Mouse (Mus musculus): Measurements from ENCODE around the gene Hist1h4h. TPM values are rescaled to one million over a fixed set of nuclear protein-coding genes. Genes with fewer than 3 reads are reported as not detected.

Gene Hist1h4h
- total RNA-seq, 2 experiments from 2014 or later = 400 to 445 TPM

DNA sequence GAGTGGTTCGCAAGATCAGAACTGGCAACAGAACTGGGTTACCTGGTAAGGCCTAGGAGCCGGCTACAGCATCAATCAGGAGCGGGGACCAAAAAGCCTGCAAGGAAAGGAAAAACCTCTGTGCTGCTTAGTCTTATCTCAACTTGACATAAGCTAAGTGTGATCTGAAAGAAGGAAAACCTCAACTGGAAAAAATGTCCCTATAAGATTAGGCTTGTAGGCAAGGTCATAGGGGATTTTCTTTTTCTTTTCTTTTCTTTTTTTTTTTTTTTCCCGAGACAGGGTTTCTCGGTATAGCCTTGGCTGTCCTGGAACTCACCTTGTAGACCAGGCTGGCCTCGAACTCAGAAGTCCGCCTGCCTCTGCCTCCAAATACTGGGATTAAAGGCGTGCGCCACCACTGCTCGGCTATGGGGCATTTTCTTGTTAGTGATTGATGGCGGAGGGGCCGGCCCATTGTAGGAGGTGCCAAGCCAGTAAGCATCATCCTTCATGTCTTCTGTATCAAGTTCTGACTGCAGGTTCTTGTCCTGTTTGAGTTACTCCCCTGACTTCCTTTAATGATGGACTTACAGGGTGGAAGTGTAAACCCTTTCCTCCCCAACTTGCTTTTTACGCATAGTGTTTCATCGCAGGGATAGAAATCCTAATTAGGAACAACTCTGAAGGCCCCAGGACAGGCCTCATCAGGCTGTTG, 23.9 kb upstream of the Hist1h4h start:
- DNase-seq (ENCODE audit: low spot score in 2 of 2) = no peak

- DNase-seq (ENCODE audit: low spot score in 2 of 2) = no peak
Observed at GRCm38 (mm10) chr13:23510127-23510526, 20.7 kb upstream of the Hist1h4h start.

DNA sequence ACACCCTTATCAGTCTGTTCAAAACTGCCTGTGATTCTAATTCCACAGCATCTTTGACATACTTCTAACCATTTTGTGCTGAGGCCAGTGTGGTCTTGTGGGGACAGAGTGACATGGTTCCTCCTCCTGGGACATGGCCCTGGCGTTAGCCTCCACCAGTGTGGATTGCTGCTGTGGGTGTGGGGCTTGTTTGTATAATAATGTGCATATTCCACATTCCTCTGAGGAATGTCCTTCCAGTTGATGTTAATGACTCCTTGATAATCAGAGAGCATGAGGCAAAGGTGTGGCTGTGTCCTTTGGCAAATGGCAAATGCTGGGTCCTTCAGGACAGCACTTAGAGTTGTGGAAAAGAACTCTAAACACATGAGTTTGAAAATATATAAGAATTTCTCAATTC, 17.3 kb upstream of the Hist1h4h start:
- no peak for DNase-seq (ENCODE audit: low spot score in 2 of 2)

- DNase-seq (ENCODE audit: low spot score in 2 of 2) = no peak
Observed at GRCm38 (mm10) chr13:23515281-23515680, 15.6 kb upstream of the Hist1h4h start.

GRCm38 (mm10) chr13:23515826-23516620, 14.8 kb upstream of the Hist1h4h start:
- no peak for DNase-seq (ENCODE audit: low spot score in 2 of 2)

GRCm38 (mm10) chr13:23516822-23517602, 13.8 kb upstream of the Hist1h4h start:
- peak; percentile 74 to 76 for DNase-seq (ENCODE audit: low spot score in 2 of 2)

- DNase-seq (ENCODE audit: low spot score in 2 of 2) = peak; percentile 86 to 88
Observed at GRCm38 (mm10) chr13:23517603-23518294, 13.1 kb upstream of the Hist1h4h start.

DNA sequence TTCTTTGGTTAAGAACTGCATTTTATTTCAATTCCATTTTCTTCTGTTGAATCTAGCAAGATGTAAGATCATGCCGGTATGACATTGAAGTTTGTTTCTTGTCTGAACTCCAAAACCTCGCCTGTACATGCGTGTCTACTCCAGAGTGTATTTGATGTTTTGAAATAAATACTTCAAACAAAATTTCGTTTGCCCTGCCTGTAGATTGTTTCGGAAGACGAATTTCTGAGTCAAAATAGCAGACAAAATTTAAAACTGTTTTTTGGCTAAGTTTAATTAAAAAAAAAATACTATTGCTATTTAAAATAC, 12.6 kb upstream of the Hist1h4h start:
- no peak for DNase-seq (ENCODE audit: low spot score in 2 of 2)

GRCm38 (mm10) chr13:23518885-23519284, 12.0 kb upstream of the Hist1h4h start:
- peak; percentile 78 to 86 for DNase-seq (ENCODE audit: low spot score in 2 of 2)

GRCm38 (mm10) chr13:23519416-23519815, 11.4 kb upstream of the Hist1h4h start:
- DNase-seq (ENCODE audit: low spot score in 2 of 2) = peak; percentile 74 to 82

DNA sequence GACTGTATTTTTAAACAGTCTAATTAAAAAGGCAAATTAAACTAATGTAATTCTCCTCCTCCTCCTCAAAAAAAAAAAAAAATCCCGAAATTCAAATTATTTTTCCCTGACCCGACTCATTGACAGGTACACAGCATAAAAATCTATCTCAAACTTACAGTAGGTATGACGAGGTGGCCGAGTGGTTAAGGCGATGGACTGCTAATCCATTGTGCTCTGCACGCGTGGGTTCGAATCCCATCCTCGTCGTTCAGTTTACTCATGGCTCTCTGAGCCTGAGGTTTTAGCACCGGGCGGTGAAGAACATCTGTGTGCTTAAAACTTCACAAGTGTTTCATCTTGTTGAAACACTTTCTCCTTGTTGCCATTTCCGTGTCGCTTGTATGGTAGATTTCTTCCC, 9.1 kb upstream of the Hist1h4h start:
- DNase-seq (ENCODE audit: low spot score in 2 of 2) = peak; percentile 69 to 80

GRCm38 (mm10) chr13:23523976-23524375, 6.9 kb upstream of the Hist1h4h start:
- DNase-seq (ENCODE audit: low spot score in 2 of 2) = no peak

DNA sequence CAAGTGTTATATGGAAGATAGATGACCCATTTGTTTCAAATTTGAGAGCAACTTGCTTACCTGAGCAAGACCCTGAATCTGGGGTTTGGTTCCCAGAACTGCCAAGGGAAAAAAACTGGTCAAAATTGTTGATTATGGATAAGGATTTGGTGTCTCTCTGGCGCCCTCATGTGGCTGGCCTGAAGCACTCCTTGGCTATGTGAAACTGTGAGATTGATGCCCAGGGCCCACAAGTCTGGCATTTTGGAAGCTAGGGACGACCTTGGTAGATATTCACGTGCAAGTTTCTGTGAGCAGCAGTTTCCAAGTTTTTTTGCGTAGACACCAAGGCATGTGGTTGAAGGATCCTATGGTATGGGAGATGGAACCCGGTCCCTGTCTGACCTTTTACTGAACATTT, 6.2 kb upstream of the Hist1h4h start:
- peak; percentile 81 to 83 for DNase-seq (ENCODE audit: low spot score in 2 of 2)

DNA sequence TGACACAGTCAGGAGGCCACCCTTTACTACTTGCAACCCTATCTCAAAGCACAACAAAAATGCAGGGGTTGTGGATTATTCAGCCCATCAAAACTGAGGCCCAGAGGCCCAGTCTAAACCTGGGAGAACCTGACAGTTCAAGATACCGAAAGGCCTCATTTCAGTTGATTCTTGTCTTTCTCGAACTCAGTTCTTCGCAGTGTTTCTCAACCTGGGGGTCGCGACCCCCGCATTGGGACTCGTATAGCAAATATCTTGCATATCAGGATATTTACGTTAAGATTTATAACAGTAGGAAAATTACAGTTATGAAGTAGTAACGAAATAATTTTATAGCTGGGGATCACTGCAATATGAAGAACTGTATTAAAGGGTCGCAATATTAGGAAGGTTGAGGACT, 4.9 kb upstream of the Hist1h4h start:
- no peak for DNase-seq (ENCODE audit: low spot score in 2 of 2)

DNA sequence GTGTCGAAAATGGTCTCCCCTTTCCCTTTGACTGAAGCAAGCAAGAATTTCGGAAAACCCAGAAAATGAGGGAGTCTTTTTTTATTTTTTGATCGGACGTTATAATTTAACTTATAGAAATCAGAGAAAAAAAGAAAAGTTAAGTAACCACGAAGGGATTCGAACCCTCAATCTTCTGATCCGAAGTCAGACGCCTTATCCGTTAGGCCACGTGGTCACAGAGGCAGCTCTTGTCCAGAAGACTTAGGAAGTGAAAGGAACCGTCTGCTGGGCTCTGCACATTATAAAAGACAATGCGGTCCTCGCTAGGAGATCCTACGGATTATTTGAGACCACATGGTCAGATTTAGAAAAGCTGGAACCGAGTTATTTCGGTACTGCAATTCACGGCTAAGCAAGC, 4.5 kb upstream of the Hist1h4h start:
- peak; percentile 90 to 97 for DNase-seq (ENCODE audit: low spot score in 2 of 2)

GRCm38 (mm10) chr13:23529005-23529404, 1.8 kb upstream of the Hist1h4h start:
- DNase-seq (ENCODE audit: low spot score in 2 of 2) = no peak

DNA sequence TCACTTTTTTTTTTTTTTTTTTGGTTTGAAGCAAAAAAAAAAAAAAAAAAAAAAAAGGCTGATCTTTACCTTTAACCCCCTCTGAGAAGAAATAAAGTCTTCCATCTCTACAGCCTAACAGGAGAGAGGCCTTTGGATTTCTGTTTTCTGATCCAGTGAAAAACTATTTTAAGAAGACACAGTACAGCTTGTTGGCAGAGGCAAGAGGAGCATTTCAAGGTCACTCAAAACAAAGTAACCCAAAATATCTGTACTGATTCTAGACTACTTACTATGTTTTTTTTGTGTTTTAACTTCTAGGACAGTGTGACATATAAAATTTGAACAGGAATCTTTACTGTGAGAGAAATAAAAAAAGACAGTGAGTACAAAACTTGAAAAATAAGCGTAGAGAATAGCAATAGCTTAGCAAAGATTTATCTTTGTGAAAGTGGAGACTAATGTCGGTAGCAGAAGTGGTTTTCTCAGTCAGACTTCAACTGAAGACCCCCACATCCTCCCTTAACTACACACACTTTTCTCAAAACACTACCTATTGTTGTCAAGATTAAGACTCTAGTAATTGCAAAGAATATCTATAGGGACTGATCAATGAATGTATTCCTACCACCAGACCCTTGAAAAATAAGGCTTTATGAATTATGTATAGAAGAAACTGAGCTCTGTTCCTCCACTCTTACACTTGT, 1.2 kb upstream of the Hist1h4h start:
- DNase-seq (ENCODE audit: low spot score in 2 of 2) = no peak

DNA sequence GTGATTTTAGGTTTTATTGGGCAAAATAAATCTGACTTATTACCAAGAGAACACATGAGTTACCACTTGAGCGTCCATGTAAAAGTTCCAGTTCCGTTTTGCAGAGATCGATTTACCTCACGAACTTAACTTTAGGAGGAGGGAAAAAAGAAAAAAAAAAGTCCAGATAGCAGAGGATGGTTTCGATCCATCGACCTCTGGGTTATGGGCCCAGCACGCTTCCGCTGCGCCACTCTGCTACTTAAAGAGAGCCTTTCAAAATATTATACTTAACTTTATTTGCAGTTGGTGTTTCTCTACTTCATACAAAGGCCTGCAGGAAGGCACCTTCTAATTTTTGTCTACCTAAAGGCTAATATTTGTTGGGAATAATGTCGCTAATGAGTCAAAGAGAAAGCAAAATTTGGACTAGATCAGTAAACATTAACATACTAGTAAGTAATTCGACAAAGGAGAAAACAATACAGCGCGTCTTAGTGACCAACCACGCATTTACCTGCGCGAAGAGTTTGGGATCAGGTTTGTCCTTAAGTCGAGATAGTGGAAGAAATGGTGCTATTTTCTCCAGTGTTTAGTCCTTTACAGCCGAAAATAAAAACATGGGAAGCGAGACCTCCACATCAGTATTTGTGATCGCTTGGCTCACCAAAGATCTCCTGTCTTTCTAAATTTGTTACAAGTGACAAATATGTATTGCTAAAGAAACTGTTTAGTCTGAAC, 509 bp upstream of the Hist1h4h start:
- DNase-seq (ENCODE audit: low spot score in 2 of 2) = peak; percentile 51 to 71

DNA sequence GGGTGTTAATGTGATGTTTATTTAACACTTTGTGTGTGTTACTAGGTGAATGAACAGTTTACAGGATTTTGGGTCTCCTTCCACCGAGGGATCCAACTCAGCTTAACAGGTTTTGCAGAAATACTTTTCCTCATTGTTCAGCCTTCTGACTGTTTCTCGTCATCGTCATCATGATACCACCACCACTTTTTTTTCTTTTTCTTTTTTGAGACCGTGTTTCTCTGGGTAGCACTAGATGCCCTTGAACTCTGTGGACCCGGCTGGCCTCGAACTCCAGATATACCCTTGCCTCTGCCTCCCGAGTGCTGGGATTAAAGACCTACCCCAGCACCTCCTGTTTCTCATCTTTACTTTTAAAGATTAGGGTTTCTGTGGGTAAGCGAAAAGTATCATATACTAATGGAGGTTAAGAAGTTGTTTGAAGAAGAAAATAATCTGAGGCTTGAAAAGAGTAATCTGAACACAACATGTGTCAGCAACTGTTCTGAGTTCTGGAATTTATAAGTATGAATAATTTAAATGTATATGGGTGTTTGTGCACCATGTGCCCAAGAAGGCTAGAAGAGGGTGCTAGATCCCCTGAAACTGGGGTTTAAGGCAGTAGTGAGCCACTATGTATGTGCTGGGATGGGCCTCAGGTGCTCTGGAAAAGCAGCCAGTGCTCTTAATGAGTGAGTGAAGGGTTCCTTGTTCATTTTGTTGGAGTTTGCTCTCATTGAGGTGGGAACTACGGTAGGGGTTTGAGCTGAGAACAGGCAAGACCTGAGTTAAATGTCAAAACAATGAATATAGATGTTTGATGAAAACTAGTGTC, 1.6 kb downstream of the Hist1h4h start:
- no peak for DNase-seq (ENCODE audit: low spot score in 2 of 2)

Measured in adrenal gland, adult 18-20 months (tissue).